Mouse (Mus musculus) thymus, adult 2 months (tissue): ENCODE results near the gene Eno2. TPM values are rescaled to one million over a fixed set of nuclear protein-coding genes. Genes with fewer than 3 reads are reported as not detected.

ENCODE experiments used
- DNase-seq: peaks from one replicate; pipeline ENCODE4 v3.0.0; 2021
- H3K27ac ChIP-seq: fragments of 200-500 bp; 2 replicates; pipeline ENCODE4 v1.5.1; 2012; ENCODE audit warnings: low read length, control low read depth; ENCODE audit not compliant: control insufficient read depth, insufficient read depth
- H3K27me3 ChIP-seq: fragments of 200-500 bp; 2 replicates; pipeline ENCODE4 v1.6.1; 2012; ENCODE audit warnings: mild to moderate bottlenecking, low read length, moderate library complexity, mixed read lengths; ENCODE audit not compliant: control insufficient read depth, insufficient read depth
- H3K36me3 ChIP-seq: fragments of 200-500 bp; 2 replicates; pipeline ENCODE4 v1.6.1; 2012; ENCODE audit warnings: mild to moderate bottlenecking, low read length, moderate library complexity; ENCODE audit not compliant: control insufficient read depth, insufficient read depth
- H3K4me1 ChIP-seq: fragments of 200-500 bp; replicated peaks from 2 replicates; pipeline ENCODE4 v1.6.1; 2012; ENCODE audit warnings: low read length; ENCODE audit not compliant: control insufficient read depth, insufficient read depth
- H3K4me3 ChIP-seq: fragments of 200-500 bp; 2 replicates; pipeline ENCODE4 v1.5.1; 2012; ENCODE audit warnings: mild to moderate bottlenecking, low read length, control low read depth, moderate library complexity; ENCODE audit not compliant: control insufficient read depth, insufficient read depth
- CTCF ChIP-seq: fragments of 200-500 bp; IDR thresholded peaks from 2 replicates; pipeline ENCODE4 v1.5.1; 2012; ENCODE audit warnings: mild to moderate bottlenecking, control low read depth, low read length, moderate library complexity, borderline replicate concordance; ENCODE audit not compliant: control insufficient read depth, poor library complexity, insufficient read depth; ENCODE audit errors: extremely low read depth
- POLR2A ChIP-seq: fragments of 200-500 bp; IDR thresholded peaks from 2 replicates; pipeline ENCODE4 v1.6.1; 2012; ENCODE audit warnings: mild to moderate bottlenecking, low read length, control low read depth, moderate library complexity; ENCODE audit not compliant: control insufficient read depth, poor library complexity, insufficient read depth; ENCODE audit errors: extremely low read depth
- WGBS: fragments of 180-500 bp; shearing (Covaris S2); methylation state at CpG from one replicate; pipeline ENCODE4 v1.1.7; 2018; 5-methylcytosine and 5-hydroxymethylcytosine counted together
- polyA plus RNA-seq: library from polyadenylated mRNA; depleted of rRNA; stranded (reverse); fragments of >200 nt; gene quantifications from 2 replicates; pipeline ENCODE4 v1.2.3, GENCODE M21; 2012

Gene Eno2
- polyA plus RNA-seq, 1 experiment: 12.9 TPM

DNA sequence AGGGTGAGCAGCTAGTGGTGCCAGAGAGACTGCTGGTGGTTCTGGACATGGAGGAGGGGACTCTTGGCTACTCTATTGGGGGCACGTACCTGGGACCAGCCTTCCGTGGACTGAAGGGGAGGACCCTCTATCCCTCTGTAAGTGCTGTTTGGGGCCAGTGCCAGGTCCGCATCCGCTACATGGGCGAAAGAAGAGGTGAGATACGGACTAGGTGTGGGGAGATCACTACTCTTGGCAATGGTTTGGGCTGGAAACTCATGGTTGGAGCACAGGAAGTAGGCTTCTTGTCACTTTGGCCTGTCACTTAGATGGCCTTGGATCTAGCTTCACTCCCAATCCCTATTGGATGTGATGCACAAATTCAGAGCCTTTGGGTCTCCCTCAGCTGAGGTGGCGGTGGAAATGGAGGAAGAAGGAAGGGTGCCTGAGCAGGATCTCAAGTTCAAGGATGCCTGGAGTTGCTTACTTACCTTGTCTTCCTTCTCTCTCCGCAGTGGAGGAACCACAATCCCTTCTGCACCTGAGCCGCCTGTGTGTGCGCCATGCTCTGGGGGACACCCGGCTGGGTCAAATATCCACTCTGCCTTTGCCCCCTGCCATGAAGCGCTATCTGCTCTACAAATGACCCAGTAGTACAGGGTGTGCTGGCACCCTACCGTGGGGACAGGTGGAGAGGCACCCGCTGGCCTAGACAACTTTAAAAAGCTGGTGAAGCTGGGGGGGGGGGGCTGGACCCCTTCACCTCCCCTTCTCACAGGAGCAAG, 40.5 kb upstream of the Eno2 start:
- 84% methylated on average over 14 of the region's 14 CpGs for WGBS
- Histone ChIP-seq H3K4me1 (peaks cover 33% of the 10 kb centered on the region), H3K27ac (no peak overlapping the region), H3K27me3 (no peaks in the 10 kb centered on the region), H3K4me3 (peak overlapping the region; percentile 55; the same call in 1 of the 2 replicates), H3K36me3 (no peaks in the 10 kb centered on the region)
- no peak for TF ChIP-seq CTCF
- no peak for TF ChIP-seq POLR2A
- DNase-seq: no peak

DNA sequence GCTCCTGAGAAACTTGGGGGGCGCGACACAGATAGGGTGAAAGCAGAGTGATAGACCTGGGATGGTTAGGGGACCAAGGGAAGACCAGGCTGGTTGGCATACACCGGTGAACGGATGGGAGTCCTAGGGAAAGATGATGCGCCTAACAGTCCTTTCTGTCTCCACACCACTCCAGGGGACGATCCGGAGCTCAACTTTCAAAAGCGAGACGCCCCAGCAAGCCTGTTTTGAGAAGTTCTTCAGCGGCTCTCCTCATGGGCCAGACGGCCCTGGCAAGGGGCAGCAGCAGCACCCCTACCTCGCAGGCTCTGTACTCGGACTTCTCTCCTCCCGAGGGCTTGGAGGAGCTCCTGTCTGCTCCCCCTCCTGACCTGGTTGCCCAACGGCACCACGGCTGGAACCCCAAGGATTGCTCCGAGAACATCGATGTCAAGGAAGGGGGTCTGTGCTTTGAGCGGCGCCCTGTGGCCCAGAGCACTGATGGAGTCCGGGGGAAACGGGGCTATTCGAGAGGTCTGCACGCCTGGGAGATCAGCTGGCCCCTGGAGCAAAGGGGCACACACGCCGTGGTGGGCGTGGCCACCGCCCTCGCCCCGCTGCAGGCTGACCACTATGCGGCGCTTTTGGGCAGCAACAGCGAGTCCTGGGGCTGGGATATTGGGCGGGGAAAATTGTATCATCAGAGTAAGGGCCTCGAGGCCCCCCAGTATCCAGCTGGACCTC, 39.7 kb upstream of the Eno2 start:
- Histone ChIP-seq H3K4me3 (peak overlapping the region; percentile 55), H3K27me3 (no peaks in the 10 kb centered on the region), H3K27ac (no peak overlapping the region), H3K36me3 (no peaks in the 10 kb centered on the region), H3K4me1 (peaks cover 29% of the 10 kb centered on the region)
- peak; percentile 73 for DNase-seq
- TF ChIP-seq POLR2A: 0 out of 2 replicates have a peak, but pooled peaks have one; percentile 35
- peak; percentile 59; the same call in 1 of the 2 replicates for TF ChIP-seq CTCF
- WGBS: 2% methylated on average over 35 of the region's 35 CpGs

DNA sequence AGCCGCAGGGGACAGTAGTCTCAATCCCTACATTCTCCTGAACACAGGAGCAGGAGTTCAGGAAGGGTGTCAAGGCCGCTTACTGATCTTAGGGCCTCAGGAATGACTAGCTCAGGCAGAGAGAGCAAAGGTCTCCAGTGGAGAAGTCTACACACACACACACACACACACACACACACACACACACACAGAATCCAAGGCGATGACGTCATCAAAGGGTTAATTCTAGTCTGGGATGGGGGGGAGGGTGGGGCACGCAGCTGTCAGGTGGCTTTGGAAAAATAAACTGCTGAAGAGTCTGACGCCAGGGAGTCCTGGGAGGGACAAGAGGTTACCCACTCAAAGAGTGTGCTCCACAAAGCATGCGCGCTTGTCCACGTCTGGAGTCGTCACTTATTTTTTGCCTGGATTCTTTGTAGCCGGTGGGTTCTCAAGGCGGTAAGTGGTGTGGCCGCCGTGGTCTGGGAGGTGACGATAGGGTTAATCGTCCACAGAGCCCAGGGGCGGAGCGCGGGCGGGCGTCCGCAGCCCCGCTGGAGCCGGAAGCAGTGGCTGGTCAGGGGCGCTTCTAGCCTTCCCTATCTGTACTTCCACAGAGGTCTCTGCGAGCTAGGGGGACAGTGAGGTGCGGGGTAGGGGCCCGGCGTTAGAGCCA, 39.0 kb upstream of the Eno2 start, which contains the start of gene Spsb2:
Gene Spsb2, plus strand, starts transcription at position 304 of the 655 bp plus-strand sequence.
- Histone ChIP-seq H3K36me3 (no peaks in the 10 kb centered on the region), H3K27ac (no peak within 1 kb of the TSS), H3K4me1 (peaks cover 27% of the 10 kb centered on the region), H3K27me3 (no peaks in the 10 kb centered on the region), H3K4me3 (peak within 1 kb of the TSS; percentile 55)
- 6% methylated on average over 29 of the region's 29 CpGs for WGBS
- TF ChIP-seq CTCF (no peak), POLR2A (no peak)
- peak; percentile 30 for DNase-seq

DNA sequence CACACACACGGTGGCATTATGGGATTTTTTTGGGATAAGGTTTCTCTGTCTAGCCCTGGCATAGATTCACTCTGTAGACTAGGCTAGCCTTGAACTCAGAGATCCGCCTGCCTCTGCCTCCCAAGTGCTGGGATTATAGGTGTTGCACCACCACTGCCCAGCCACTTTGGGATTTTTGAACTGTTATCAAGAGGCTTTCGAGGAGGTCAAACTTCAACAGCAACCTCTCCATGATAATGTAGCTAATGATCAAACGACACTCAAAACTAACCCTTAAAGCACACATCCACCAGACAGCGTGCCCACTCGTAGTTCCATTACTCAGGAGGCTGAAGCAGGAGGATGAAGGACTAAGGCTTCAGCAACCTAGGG, 38.5 kb upstream of the Eno2 start:
- 92% methylated on average over 6 of the region's 6 CpGs for WGBS

DNA sequence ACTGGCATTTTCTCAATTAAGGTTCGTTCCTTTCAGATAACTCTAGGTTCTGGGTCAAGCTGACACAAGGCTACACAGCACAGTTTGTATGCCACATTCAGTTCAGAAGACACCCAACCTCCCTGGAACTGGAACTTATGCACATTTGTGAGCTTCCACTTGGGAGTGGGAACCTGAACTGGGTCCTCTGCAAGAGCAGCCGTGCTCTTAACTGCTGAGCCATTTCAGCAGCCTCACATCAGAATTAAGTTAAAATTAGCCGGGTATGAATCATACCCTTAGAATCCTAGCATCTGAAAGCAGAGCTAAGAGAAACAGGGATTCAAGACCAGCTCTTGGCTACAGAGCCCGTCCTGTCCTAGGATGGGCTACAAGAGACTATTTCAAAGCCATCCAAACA, 37.9 kb upstream of the Eno2 start:
- 93% methylated on average over 4 of the region's 4 CpGs for WGBS

More for the DNA sequence above, 38.5 kb upstream of the Eno2 start:
- Histone ChIP-seq H3K27ac (no peak overlapping the region), H3K36me3 (no peaks in the 10 kb centered on the region), H3K4me1 (peaks cover 24% of the 10 kb centered on the region), H3K4me3 (no peak overlapping the region), H3K27me3 (no peaks in the 10 kb centered on the region)
- TF ChIP-seq POLR2A (no peak), CTCF (no peak)
- DNase-seq: no peak

DNA sequence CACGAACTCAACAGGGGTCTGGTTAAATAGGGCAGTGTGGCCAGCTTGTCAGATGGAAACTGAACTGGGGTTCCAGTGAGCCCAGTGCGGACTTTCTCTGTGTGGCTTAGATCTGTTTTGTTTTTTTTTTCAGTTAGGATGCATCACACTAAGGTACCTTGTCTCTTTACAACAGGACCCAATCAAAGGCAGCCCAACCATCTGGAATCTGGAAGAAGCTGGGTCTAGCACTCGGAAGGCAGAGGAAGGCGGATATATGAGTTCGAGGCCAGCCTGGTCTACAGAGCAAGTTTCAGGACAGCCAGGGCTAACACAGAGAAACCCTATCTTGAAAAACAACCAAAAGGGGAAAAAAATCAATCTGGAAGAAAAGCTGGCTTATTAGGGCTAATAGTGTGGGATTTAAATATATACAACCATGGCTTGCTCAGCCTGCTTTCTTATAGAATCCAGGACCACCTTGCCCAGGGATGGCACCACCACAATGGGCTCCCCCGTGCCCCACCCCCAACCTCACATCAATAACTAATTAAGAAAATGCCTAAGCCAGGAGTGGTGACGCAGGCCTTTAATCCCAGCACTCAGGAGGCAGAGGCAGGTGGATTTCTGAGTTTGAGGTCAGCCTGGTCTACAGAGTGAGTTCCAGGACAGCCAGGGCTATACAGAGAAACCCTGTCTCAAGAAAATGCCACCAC, 37.1 kb upstream of the Eno2 start:
- Histone ChIP-seq H3K36me3 (no peaks in the 10 kb centered on the region), H3K27me3 (no peaks in the 10 kb centered on the region), H3K27ac (no peak overlapping the region), H3K4me3 (no peak overlapping the region), H3K4me1 (peaks cover 18% of the 10 kb centered on the region)
- no peak for DNase-seq
- WGBS: 92% methylated on average over 7 of the region's 7 CpGs
- TF ChIP-seq CTCF: no peak
- no peak for TF ChIP-seq POLR2A

More for the DNA sequence above, 37.9 kb upstream of the Eno2 start:
- no peak overlapping the region for H3K4me3 ChIP-seq
- H3K36me3 ChIP-seq: no peaks in the 10 kb centered on the region
- no peaks in the 10 kb centered on the region for H3K27me3 ChIP-seq
- no peak overlapping the region for H3K27ac ChIP-seq
- no peak for TF ChIP-seq CTCF
- TF ChIP-seq POLR2A: no peak
- peaks cover 18% of the 10 kb centered on the region for H3K4me1 ChIP-seq
- no peak for DNase-seq
